Mouse (Mus musculus) embryonic facial prominence, embryonic 12.5 days (tissue): ENCODE results near the gene Syngap1. TPM values are rescaled to one million over a fixed set of nuclear protein-coding genes. Genes with fewer than 3 reads are reported as not detected.

Experiments used
- ATAC-seq: fragments of 200-750 bp; cut with Nextera tagmentation; 2 replicates; pipeline ENCODE4 v1.8.0; 2017; ENCODE audit not compliant: insufficient number of reproducible peaks, insufficient read depth, low FRiP score, low TSS enrichment
- H3K27ac ChIP-seq: fragments of 300-500 bp; sonication (generic); 2 replicates; pipeline ENCODE4 v1.5.1; 2016; ENCODE audit warnings: mild to moderate bottlenecking
- H3K27me3 ChIP-seq: fragments of 300-500 bp; sonication (generic); 2 replicates; pipeline ENCODE4 v1.6.1; 2016; ENCODE audit warnings: mild to moderate bottlenecking, moderate library complexity
- H3K36me3 ChIP-seq: fragments of 300-500 bp; sonication (generic); 2 replicates; pipeline ENCODE4 v1.6.1; 2016; ENCODE audit warnings: mild to moderate bottlenecking
- H3K4me1 ChIP-seq: fragments of 300-500 bp; sonication (generic); 2 replicates; pipeline ENCODE4 v1.6.1; 2016
- H3K4me2 ChIP-seq: fragments of 300-500 bp; sonication (generic); replicated peaks from 2 replicates; pipeline ENCODE4 v1.6.1; 2016; ENCODE audit warnings: mild to moderate bottlenecking, moderate library complexity
- H3K4me3 ChIP-seq: fragments of 300-500 bp; sonication (generic); 2 replicates; pipeline ENCODE4 v1.5.1; 2016; ENCODE audit warnings: mild to moderate bottlenecking
- H3K9ac ChIP-seq: fragments of 300-500 bp; sonication (generic); 2 replicates; pipeline ENCODE4 v1.6.1; 2016; ENCODE audit warnings: mild to moderate bottlenecking, moderate library complexity
- H3K9me3 ChIP-seq: fragments of 300-500 bp; sonication (generic); 2 replicates; pipeline ENCODE4 v1.6.1; 2016; ENCODE audit warnings: mild to moderate bottlenecking, moderate library complexity
- WGBS: fragments of 180-500 bp; shearing (Covaris S2); methylation state at CpG from one replicate; pipeline ENCODE4 v1.1.7; 2016; 5-methylcytosine and 5-hydroxymethylcytosine counted together
- microRNA-seq: library from miRNA; unstranded; fragments of <30 nt; microRNA quantifications from one replicate; pipeline ENCODE4, GENCODE M21; 2017
- polyA plus RNA-seq: library from polyadenylated mRNA; unstranded; fragments of >200 nt; fragmentation: Nextera tagmentation; extraction: Ambion mirVana; gene quantifications from 2 replicates; pipeline ENCODE4 v1.2.1, GENCODE M21; 2016

Syngap1 gene
- polyA plus RNA-seq, 1 experiment from 2014 or later = 4.0 TPM

- WGBS = 31% methylated on average over 12 of the region's 12 CpGs
- no peaks in the 10 kb centered on the region for H3K27me3 ChIP-seq
- no peak for ATAC-seq
- peak overlapping the region; percentile 68 for H3K4me2 ChIP-seq
- peak overlapping the region; percentile 49; the same call in 1 of the 2 replicates for H3K9ac ChIP-seq
- peak overlapping the region; percentile 60; the same call in 1 of the 2 replicates for H3K27ac ChIP-seq
- peaks cover 6% of the 10 kb centered on the region for H3K4me1 ChIP-seq
- H3K36me3 ChIP-seq = peaks cover 33% of the 10 kb centered on the region
- peak overlapping the region; percentile 48 for H3K4me3 ChIP-seq
- no peaks in the 10 kb centered on the region for H3K9me3 ChIP-seq
These were observed 77.6 kb downstream of the Syngap1 start for GRCm38 (mm10) chr17:27018555-27019196.

GRCm38 (mm10) chr17:27021076-27021475 is 80.0 kb downstream of the Syngap1 start:
- H3K27ac ChIP-seq = no peak overlapping the region
- H3K4me1 ChIP-seq = peaks cover 6% of the 10 kb centered on the region
- WGBS = 88% methylated on average over 14 of the region's 14 CpGs
- H3K9ac ChIP-seq = no peak overlapping the region
- peaks cover 53% of the 10 kb centered on the region for H3K36me3 ChIP-seq
- no peak for ATAC-seq
- H3K27me3 ChIP-seq = no peaks in the 10 kb centered on the region
- no peaks in the 10 kb centered on the region for H3K9me3 ChIP-seq
- H3K4me3 ChIP-seq = no peak overlapping the region
- H3K4me2 ChIP-seq = no peak overlapping the region

GRCm38 (mm10) chr17:27021736-27022135 is 80.7 kb downstream of the Syngap1 start:
- WGBS = 91% methylated on average over 9 of the region's 9 CpGs
- no peaks in the 10 kb centered on the region for H3K9me3 ChIP-seq
- ATAC-seq = no peak
- H3K4me2 ChIP-seq = no peak overlapping the region
- H3K9ac ChIP-seq = no peak overlapping the region
- H3K4me1 ChIP-seq = peaks cover 6% of the 10 kb centered on the region
- no peaks in the 10 kb centered on the region for H3K27me3 ChIP-seq
- H3K36me3 ChIP-seq = peaks cover 53% of the 10 kb centered on the region
- no peak overlapping the region for H3K27ac ChIP-seq
- H3K4me3 ChIP-seq = no peak overlapping the region

Small RNAs within 50 kb of the gene (microRNA-seq; reads per million reads assigned to microRNA genes)
- not detected for gene Gm27775
- gene Mir3083 = not detected
- not detected for gene Mir6968

Other genes with a start within 250 kb of the Syngap1 start
- 5.6 and 6.0 TPM in 2 replicates for gene Crebrf, start 225.6 kb upstream of the Syngap1 start, polyA plus RNA-seq
- gene Bnip1, start 160.2 kb upstream of the Syngap1 start, polyA plus RNA-seq = 53.6 and 58.6 TPM in 2 replicates
- gene Nkx2-5, start 96.2 kb upstream of the Syngap1 start, polyA plus RNA-seq = 2.6 and 3.1 TPM in 2 replicates
- gene Kifc5b, start 24.2 kb upstream of the Syngap1 start, polyA plus RNA-seq = 7.9 and 9.7 TPM in 2 replicates
- gene Phf1, start 8.2 kb upstream of the Syngap1 start, polyA plus RNA-seq = 13.9 and 17.1 TPM in 2 replicates
- gene Cuta, start 1.7 kb upstream of the Syngap1 start, polyA plus RNA-seq = 172 and 174 TPM in 2 replicates
- gene Zbtb9, start 31.9 kb downstream of the Syngap1 start, polyA plus RNA-seq = 16.1 and 17.1 TPM in 2 replicates
- gene Bak1, start 87.8 kb downstream of the Syngap1 start, polyA plus RNA-seq = 4.5 and 4.9 TPM in 2 replicates
- 3.2 and 3.4 TPM in 2 replicates for gene Itpr3, start 116.1 kb downstream of the Syngap1 start, polyA plus RNA-seq
- gene Uqcc2, start 192.7 kb downstream of the Syngap1 start, polyA plus RNA-seq = 340 and 372 TPM in 2 replicates
- gene Ip6k3, start 226.5 kb downstream of the Syngap1 start, polyA plus RNA-seq = 0.13 and 0.35 TPM in 2 replicates